Mouse (Mus musculus): ENCODE measurements around the gene Olfr1129. TPM values are rescaled to one million over a fixed set of nuclear protein-coding genes. Genes with fewer than 3 reads are reported as not detected.
"Not testable (repeated sequence)": the region's sequence is repeated elsewhere in the genome, so short reads cannot be mapped to it uniquely, and the experiment has no call there.

The Olfr1129 gene
- polyA plus RNA-seq (2015; fragmentation: Nextera tagmentation; extraction: Ambion mirVana): not detected in 2 replicates

GRCm38 (mm10) chr2:87573602-87574001 is at the start of gene Olfr1129:
Gene Olfr1129 (plus strand): TSS chr2:87573902.
- not testable (repeated sequence) for H3K4me2 ChIP-seq (ENCODE audit: low read depth, low read length); H3K4me3 ChIP-seq (ENCODE audit: low read depth, low read length); H3K27me3 ChIP-seq (ENCODE audit: insufficient read depth, low read length); H3K9ac ChIP-seq (replicated peaks); H3K9me3 ChIP-seq (ENCODE audit: low read length); H3K4me1 ChIP-seq (ENCODE audit: insufficient read depth); ATAC-seq; H3K27ac ChIP-seq (ENCODE audit: low read depth); DNase-seq; H3K36me3 ChIP-seq (replicated peaks; ENCODE audit: insufficient read depth, low read length)
- WGBS (ENCODE audit: insufficient replicate concordance): 63% methylated on average over 1 of the region's 1 CpGs

DNA sequence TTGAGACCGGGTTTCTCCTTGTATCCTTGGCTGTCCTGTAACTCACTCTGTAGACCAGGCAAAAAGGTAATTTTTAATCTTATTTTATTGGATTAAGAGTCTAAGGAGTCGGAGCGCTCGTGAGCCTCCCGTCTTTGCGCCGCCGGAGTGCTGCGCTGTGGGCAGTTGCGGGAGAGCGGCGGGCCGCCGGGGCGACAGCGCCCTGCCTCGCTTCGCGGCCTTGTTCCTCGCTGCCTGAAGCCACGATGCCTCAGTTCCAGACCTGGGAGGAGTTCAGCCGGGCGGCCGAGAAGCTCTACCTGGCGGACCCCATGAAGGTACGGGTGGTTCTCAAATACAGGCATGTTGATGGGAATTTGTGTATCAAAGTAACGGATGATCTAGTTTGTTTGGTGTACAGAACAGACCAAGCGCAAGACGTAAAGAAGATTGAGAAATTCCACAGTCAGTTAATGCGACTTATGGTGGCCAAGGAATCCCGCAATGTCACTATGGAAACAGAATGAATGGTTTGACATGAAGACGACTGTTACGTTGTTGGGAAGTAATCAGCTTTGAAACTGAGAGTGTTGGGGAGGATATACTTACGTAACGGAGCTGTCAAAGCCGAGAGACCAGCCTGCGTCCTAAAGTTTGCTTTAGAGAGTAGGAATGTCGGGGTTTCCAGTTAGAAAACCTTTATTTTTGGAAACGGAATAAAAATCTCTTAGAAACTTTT is 47.6 kb upstream of the Olfr1129 start:
- not testable (repeated sequence) for ATAC-seq; H3K4me3 ChIP-seq (ENCODE audit: low read depth, low read length); H3K27me3 ChIP-seq (ENCODE audit: insufficient read depth, low read length); H3K36me3 ChIP-seq (replicated peaks; ENCODE audit: insufficient read depth, low read length); H3K4me1 ChIP-seq (ENCODE audit: insufficient read depth); H3K27ac ChIP-seq (ENCODE audit: low read depth); H3K9ac ChIP-seq (replicated peaks); H3K9me3 ChIP-seq (ENCODE audit: low read length); H3K4me2 ChIP-seq (ENCODE audit: low read depth, low read length); DNase-seq
- WGBS (ENCODE audit: insufficient replicate concordance): 35% methylated on average over 38 of the region's 39 CpGs

- Histone ChIP-seq H3K27ac (ENCODE audit: low read depth) (no peak within 1 kb of the TSS), H3K9me3 (ENCODE audit: low read length) (no peaks in the 10 kb centered on the region), H3K4me3 (ENCODE audit: low read depth, low read length) (no peak within 1 kb of the TSS), H3K36me3 (replicated peaks; ENCODE audit: insufficient read depth, low read length) (no peaks in the 10 kb centered on the region), H3K9ac (replicated peaks) (no peak within 1 kb of the TSS), H3K27me3 (ENCODE audit: insufficient read depth, low read length) (no peaks in the 10 kb centered on the region), H3K4me2 (ENCODE audit: low read depth, low read length) (no peak within 1 kb of the TSS), H3K4me1 (ENCODE audit: insufficient read depth) (no peaks in the 10 kb centered on the region)
- no peak for TF ChIP-seq EP300 (IDR thresholded peaks at IDR 0.05; ENCODE audit: low read depth)
- TF ChIP-seq CTCF (IDR thresholded peaks at IDR 0.05; ENCODE audit: low read depth): no peak
- no peak for ATAC-seq
- no peak for DNase-seq
Observed at GRCm38 (mm10) chr2:87531496-87531895, 42.2 kb upstream of the Olfr1129 start, which contains the start of gene Olfr153. Gene Olfr153 (plus strand): TSS chr2:87531796.

- TF ChIP-seq EP300 (IDR thresholded peaks at IDR 0.05; ENCODE audit: low read depth): no peak
- no peak for TF ChIP-seq CTCF (IDR thresholded peaks at IDR 0.05; ENCODE audit: low read depth)
- H3K9me3 ChIP-seq (ENCODE audit: low read length): no peaks in the 10 kb centered on the region
- 61% methylated on average over 2 of the region's 2 CpGs for WGBS (ENCODE audit: insufficient replicate concordance)
Observed at GRCm38 (mm10) chr2:87534826-87535225, 38.9 kb upstream of the Olfr1129 start.

DNA sequence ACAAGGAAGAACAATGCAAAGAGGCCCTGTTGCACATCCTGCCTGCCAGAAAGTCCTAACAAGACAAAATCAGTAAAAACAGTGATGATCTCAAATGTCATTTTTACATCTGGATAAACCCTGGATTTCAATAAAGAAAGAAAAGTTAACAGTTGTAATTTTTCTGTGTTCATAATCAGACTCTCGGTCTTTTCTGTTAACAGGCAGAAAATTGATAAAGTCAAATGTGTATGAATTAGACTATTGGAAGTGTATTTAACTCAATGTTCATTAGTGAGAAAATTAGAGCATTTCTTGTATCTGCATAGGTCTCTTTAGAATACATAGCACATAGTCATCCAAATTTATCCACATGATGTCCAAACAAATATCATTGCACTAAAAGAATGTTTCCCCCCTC is 28.3 kb upstream of the Olfr1129 start, which contains the start of gene Olfr1128:
TSS of gene Olfr1128 (minus strand) at position 101 of the 400 bp plus-strand sequence.
- WGBS (ENCODE audit: insufficient replicate concordance): 64% methylated on average over 1 of the region's 1 CpGs
- H3K36me3 ChIP-seq (replicated peaks; ENCODE audit: insufficient read depth, low read length): no peaks in the 10 kb centered on the region

More at GRCm38 (mm10) chr2:87534826-87535225, 38.9 kb upstream of the Olfr1129 start:
- H3K27ac ChIP-seq (ENCODE audit: low read depth): no peak overlapping the region
- DNase-seq (no peak), ATAC-seq (no peak)
- no peak overlapping the region for H3K9ac ChIP-seq (replicated peaks)
- H3K36me3 ChIP-seq (replicated peaks; ENCODE audit: insufficient read depth, low read length): no peaks in the 10 kb centered on the region
- no peak overlapping the region for H3K4me3 ChIP-seq (ENCODE audit: low read depth, low read length)
- no peaks in the 10 kb centered on the region for H3K4me1 ChIP-seq (ENCODE audit: insufficient read depth)
- H3K4me2 ChIP-seq (ENCODE audit: low read depth, low read length): no peak overlapping the region
- no peaks in the 10 kb centered on the region for H3K27me3 ChIP-seq (ENCODE audit: insufficient read depth, low read length)

DNA sequence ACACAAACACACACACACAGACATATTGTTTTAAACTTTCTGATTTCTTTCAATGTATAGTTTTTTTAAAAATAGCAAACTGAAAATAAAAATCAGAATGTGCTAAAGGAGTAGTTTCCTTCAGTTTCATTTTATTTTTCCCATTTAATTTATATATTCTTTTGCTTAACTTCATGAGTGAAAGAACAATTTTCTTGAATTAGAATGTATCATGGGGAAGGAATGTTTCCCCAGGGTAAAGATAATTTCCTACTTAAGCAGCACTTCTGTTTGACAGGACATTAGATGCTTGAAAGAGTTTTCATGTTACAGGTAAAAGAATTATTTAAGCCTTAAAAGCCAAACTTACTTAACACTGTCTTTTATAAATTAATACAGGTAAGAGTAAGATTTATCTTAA is 32.2 kb downstream of the Olfr1129 start, which contains the start of gene Olfr1130:
TSS of gene Olfr1130 (plus strand) at position 301 of the 400 bp plus-strand sequence.
- not testable (repeated sequence) for ATAC-seq; H3K9me3 ChIP-seq (ENCODE audit: low read length); H3K4me3 ChIP-seq (ENCODE audit: low read depth, low read length); DNase-seq; H3K27me3 ChIP-seq (ENCODE audit: insufficient read depth, low read length); H3K9ac ChIP-seq (replicated peaks); H3K4me1 ChIP-seq (ENCODE audit: insufficient read depth); H3K4me2 ChIP-seq (ENCODE audit: low read depth, low read length); H3K27ac ChIP-seq (ENCODE audit: low read depth); H3K36me3 ChIP-seq (replicated peaks; ENCODE audit: insufficient read depth, low read length)

More for the DNA sequence above, 28.3 kb upstream of the Olfr1129 start, which contains the start of gene Olfr1128:
- Histone ChIP-seq H3K4me3 (ENCODE audit: low read depth, low read length) (no peak within 1 kb of the TSS), H3K9ac (replicated peaks) (no peak within 1 kb of the TSS), H3K4me2 (ENCODE audit: low read depth, low read length) (no peak within 1 kb of the TSS), H3K27me3 (ENCODE audit: insufficient read depth, low read length) (no peaks in the 10 kb centered on the region), H3K9me3 (ENCODE audit: low read length) (no peaks in the 10 kb centered on the region), H3K27ac (ENCODE audit: low read depth) (no peak within 1 kb of the TSS), H3K4me1 (ENCODE audit: insufficient read depth) (no peaks in the 10 kb centered on the region)
- TF ChIP-seq EP300 (IDR thresholded peaks at IDR 0.05; ENCODE audit: low read depth) (no peak), CTCF (IDR thresholded peaks at IDR 0.05; ENCODE audit: low read depth) (no peak)
- DNase-seq (no peak), ATAC-seq (no peak)

DNA sequence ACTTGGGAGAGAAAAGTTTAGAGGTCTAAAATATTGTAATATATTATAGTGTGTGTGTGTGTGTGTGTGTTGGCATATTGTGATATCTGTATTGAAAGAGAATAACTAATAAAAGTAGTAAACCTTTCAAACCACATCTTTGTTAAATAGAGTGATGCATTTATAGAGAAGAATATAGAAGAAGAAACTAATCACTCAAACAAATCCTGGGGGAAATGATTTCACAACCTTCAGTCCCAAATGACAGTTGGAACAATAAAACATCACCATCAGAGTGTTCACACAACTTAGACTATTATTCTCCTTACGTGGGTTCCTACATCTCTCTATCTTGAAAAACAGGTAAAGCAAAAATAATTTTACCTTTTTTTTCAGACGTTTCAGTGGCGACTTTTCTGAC is 53.1 kb downstream of the Olfr1129 start, which contains the start of gene Olfr1131:
TSS of gene Olfr1131 (plus strand) at position 301 of the 400 bp plus-strand sequence.
- no peaks in the 10 kb centered on the region for H3K36me3 ChIP-seq (replicated peaks; ENCODE audit: insufficient read depth, low read length)
- H3K27me3 ChIP-seq (ENCODE audit: insufficient read depth, low read length): no peaks in the 10 kb centered on the region
- H3K4me2 ChIP-seq (ENCODE audit: low read depth, low read length): no peak within 1 kb of the TSS
- H3K9ac ChIP-seq (replicated peaks): no peak within 1 kb of the TSS
- H3K4me3 ChIP-seq (ENCODE audit: low read depth, low read length): no peak within 1 kb of the TSS
- H3K4me1 ChIP-seq (ENCODE audit: insufficient read depth): no peaks in the 10 kb centered on the region
- no peak for DNase-seq
- no peaks in the 10 kb centered on the region for H3K9me3 ChIP-seq (ENCODE audit: low read length)
- ATAC-seq: no peak
- 58% methylated on average over 3 of the region's 3 CpGs for WGBS (ENCODE audit: insufficient replicate concordance)
- TF ChIP-seq EP300 (IDR thresholded peaks at IDR 0.05; ENCODE audit: low read depth): no peak
- no peak for TF ChIP-seq CTCF (IDR thresholded peaks at IDR 0.05; ENCODE audit: low read depth)
- no peak within 1 kb of the TSS for H3K27ac ChIP-seq (ENCODE audit: low read depth)

Other genes with a start within 250 kb of the Olfr1129 start
- not detected in 2 replicates for gene Olfr1120, start 219.1 kb upstream of the Olfr1129 start, polyA plus RNA-seq (2015; fragmentation: Nextera tagmentation; extraction: Ambion mirVana)
- gene Olfr1121, start 204.0 kb upstream of the Olfr1129 start, polyA plus RNA-seq (2015; fragmentation: Nextera tagmentation; extraction: Ambion mirVana): not detected in 2 replicates
- not detected in 2 replicates for gene Olfr1122, start 188.1 kb upstream of the Olfr1129 start, polyA plus RNA-seq (2015; fragmentation: Nextera tagmentation; extraction: Ambion mirVana)
- gene Olfr1123, start 157.3 kb upstream of the Olfr1129 start, polyA plus RNA-seq (2015; fragmentation: Nextera tagmentation; extraction: Ambion mirVana): not detected in 2 replicates
- not detected in 2 replicates for gene Olfr1124, start 143.6 kb upstream of the Olfr1129 start, polyA plus RNA-seq (2015; fragmentation: Nextera tagmentation; extraction: Ambion mirVana)
- gene Olfr1126, start 119.9 kb upstream of the Olfr1129 start, polyA plus RNA-seq (2015; fragmentation: Nextera tagmentation; extraction: Ambion mirVana): not detected in 2 replicates
- not detected in 2 replicates for gene Pramel7, start 76.8 kb upstream of the Olfr1129 start, polyA plus RNA-seq (2015; fragmentation: Nextera tagmentation; extraction: Ambion mirVana)
- gene Pramel6, start 67.3 kb upstream of the Olfr1129 start, polyA plus RNA-seq (2015; fragmentation: Nextera tagmentation; extraction: Ambion mirVana): not detected in 2 replicates
- gene Olfr153, start 42.1 kb upstream of the Olfr1129 start, polyA plus RNA-seq (2015; fragmentation: Nextera tagmentation; extraction: Ambion mirVana): not detected in 2 replicates
- gene Olfr1128, start 28.4 kb upstream of the Olfr1129 start, polyA plus RNA-seq (2015; fragmentation: Nextera tagmentation; extraction: Ambion mirVana): not detected in 2 replicates
- gene Olfr1130, start 32.3 kb downstream of the Olfr1129 start, polyA plus RNA-seq (2015; fragmentation: Nextera tagmentation; extraction: Ambion mirVana): not detected in 2 replicates
- not detected in 2 replicates for gene Olfr1131, start 53.2 kb downstream of the Olfr1129 start, polyA plus RNA-seq (2015; fragmentation: Nextera tagmentation; extraction: Ambion mirVana)
- not detected in 2 replicates for gene Olfr1132, start 63.6 kb downstream of the Olfr1129 start, polyA plus RNA-seq (2015; fragmentation: Nextera tagmentation; extraction: Ambion mirVana)
- gene Olfr1133, start 73.5 kb downstream of the Olfr1129 start, polyA plus RNA-seq (2015; fragmentation: Nextera tagmentation; extraction: Ambion mirVana): not detected in 2 replicates
- gene Olfr1134, start 84.6 kb downstream of the Olfr1129 start, polyA plus RNA-seq (2015; fragmentation: Nextera tagmentation; extraction: Ambion mirVana): not detected in 2 replicates
- gene Olfr1135, start 99.8 kb downstream of the Olfr1129 start, polyA plus RNA-seq (2015; fragmentation: Nextera tagmentation; extraction: Ambion mirVana): not detected in 2 replicates
- not detected in 2 replicates for gene Olfr1136, start 120.0 kb downstream of the Olfr1129 start, polyA plus RNA-seq (2015; fragmentation: Nextera tagmentation; extraction: Ambion mirVana)
- not detected in 2 replicates for gene Olfr1137, start 139.3 kb downstream of the Olfr1129 start, polyA plus RNA-seq (2015; fragmentation: Nextera tagmentation; extraction: Ambion mirVana)
- gene Olfr1138, start 166.1 kb downstream of the Olfr1129 start, polyA plus RNA-seq (2015; fragmentation: Nextera tagmentation; extraction: Ambion mirVana): not detected in 2 replicates
- gene Olfr1140, start 169.8 kb downstream of the Olfr1129 start, polyA plus RNA-seq (2015; fragmentation: Nextera tagmentation; extraction: Ambion mirVana): not detected in 2 replicates
- gene Olfr1141, start 180.1 kb downstream of the Olfr1129 start, polyA plus RNA-seq (2015; fragmentation: Nextera tagmentation; extraction: Ambion mirVana): not detected in 2 replicates
- gene Olfr152, start 205.6 kb downstream of the Olfr1129 start, polyA plus RNA-seq (2015; fragmentation: Nextera tagmentation; extraction: Ambion mirVana): not detected in 2 replicates
- not detected in 2 replicates for gene Olfr1143, start 226.7 kb downstream of the Olfr1129 start, polyA plus RNA-seq (2015; fragmentation: Nextera tagmentation; extraction: Ambion mirVana)
- gene Olfr1145, start 235.9 kb downstream of the Olfr1129 start, polyA plus RNA-seq (2015; fragmentation: Nextera tagmentation; extraction: Ambion mirVana): not detected in 2 replicates

Data from liver, postnatal 0 days (tissue).